Mouse (Mus musculus): ENCODE measurements around the gene Slc30a7. TPM values are rescaled to one million over a fixed set of nuclear protein-coding genes. Genes with fewer than 3 reads are reported as not detected.

The Slc30a7 gene
- polyA plus RNA-seq, 1 experiment from 2014 or later = 19.5 TPM

DNA sequence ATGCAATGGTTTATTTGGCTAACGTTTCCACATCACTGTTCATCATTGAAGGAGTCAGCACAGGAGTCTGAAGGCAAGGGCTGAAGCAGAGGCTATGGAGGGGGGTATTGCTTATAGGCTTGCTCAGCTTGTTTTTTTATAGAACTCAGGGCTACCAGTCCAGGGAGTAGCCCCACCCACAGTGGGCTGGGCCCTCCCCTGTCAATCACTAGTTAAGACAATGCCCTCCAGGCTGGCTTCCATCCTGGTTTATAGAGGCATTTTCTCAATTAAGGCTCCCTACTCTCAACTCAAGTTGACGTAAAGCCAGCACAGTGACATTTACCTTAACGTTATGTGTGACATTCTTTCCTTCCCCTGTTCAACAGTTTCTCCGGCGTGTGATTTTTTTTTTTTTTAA is 17.5 kb upstream of the Slc30a7 start:
- peaks cover 27% of the 10 kb centered on the region for H3K36me3 ChIP-seq (replicated peaks; ENCODE audit: control insufficient read depth, insufficient read depth)
- ATAC-seq (ENCODE audit: low FRiP score) = no peak
- H3K27ac ChIP-seq = no peak overlapping the region
- H3K9me3 ChIP-seq (ENCODE audit: control insufficient read depth, low read length) = no peaks in the 10 kb centered on the region
- H3K4me2 ChIP-seq (replicated peaks) = no peak overlapping the region
- H3K4me3 ChIP-seq (replicated peaks; ENCODE audit: low read length) = no peak overlapping the region
- H3K9ac ChIP-seq = no peak overlapping the region
- WGBS = 84% methylated on average over 5 of the region's 5 CpGs
- H3K4me1 ChIP-seq (replicated peaks; ENCODE audit: control insufficient read depth, insufficient read depth, low read length) = no peaks in the 10 kb centered on the region
- DNase-seq (ENCODE audit: low spot score) = no peak
- H3K27me3 ChIP-seq (ENCODE audit: control insufficient read depth, insufficient read depth, low read length) = no peaks in the 10 kb centered on the region

DNA sequence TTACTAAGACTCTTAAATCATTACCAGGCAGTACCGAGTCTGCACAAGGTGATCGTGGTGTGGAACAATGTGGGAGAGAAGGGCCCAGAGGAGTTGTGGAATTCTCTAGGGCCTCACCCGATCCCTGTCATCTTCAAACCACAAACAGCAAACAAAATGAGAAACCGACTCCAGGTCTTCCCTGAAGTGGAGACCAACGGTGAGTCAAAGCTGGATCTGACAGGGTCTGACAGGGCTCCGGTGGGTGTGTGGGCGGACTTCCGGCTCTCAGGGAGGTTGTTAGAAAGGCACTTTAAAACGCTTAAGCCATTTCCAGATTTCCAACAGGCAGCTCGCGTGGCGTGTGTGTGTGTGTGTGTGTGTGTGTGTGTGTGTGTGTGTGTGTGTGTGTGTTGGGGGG is 17.0 kb upstream of the Slc30a7 start:
- Histone ChIP-seq H3K36me3 (replicated peaks; ENCODE audit: control insufficient read depth, insufficient read depth) (peaks cover 27% of the 10 kb centered on the region), H3K4me3 (replicated peaks; ENCODE audit: low read length) (no peak overlapping the region), H3K27ac (no peak overlapping the region), H3K9me3 (ENCODE audit: control insufficient read depth, low read length) (no peaks in the 10 kb centered on the region), H3K27me3 (ENCODE audit: control insufficient read depth, insufficient read depth, low read length) (no peaks in the 10 kb centered on the region), H3K4me1 (replicated peaks; ENCODE audit: control insufficient read depth, insufficient read depth, low read length) (no peaks in the 10 kb centered on the region), H3K9ac (no peak overlapping the region), H3K4me2 (replicated peaks) (no peak overlapping the region)
- DNase-seq (ENCODE audit: low spot score) (no peak), ATAC-seq (ENCODE audit: low FRiP score) (no peak)
- WGBS = 93% methylated on average over 12 of the region's 12 CpGs

DNA sequence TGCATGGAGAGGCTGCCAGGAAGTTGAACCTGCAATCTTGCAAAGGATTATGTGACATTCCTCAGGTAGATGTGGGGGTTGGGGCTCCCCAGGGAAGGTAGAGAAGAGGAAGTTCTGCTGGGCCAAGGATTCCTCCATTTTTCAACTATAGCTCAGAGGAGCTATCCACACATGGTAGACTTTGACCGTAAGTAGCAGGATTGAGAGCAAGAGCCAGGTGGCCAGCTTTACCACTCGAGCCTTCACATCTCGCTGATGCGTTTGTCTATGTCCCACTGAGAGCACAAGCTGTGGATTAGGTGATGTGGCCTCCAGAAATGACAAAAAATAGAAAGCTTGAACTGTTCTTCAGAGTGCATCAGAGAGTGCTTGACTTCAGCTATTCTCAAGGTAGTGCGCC is 11.9 kb upstream of the Slc30a7 start:
- H3K9me3 ChIP-seq (ENCODE audit: control insufficient read depth, low read length) = no peaks in the 10 kb centered on the region
- H3K27me3 ChIP-seq (ENCODE audit: control insufficient read depth, insufficient read depth, low read length) = no peaks in the 10 kb centered on the region
- no peak overlapping the region for H3K9ac ChIP-seq
- WGBS = 94% methylated on average over 5 of the region's 5 CpGs
- H3K36me3 ChIP-seq (replicated peaks; ENCODE audit: control insufficient read depth, insufficient read depth) = no peaks in the 10 kb centered on the region
- H3K4me3 ChIP-seq (replicated peaks; ENCODE audit: low read length) = no peak overlapping the region
- H3K4me1 ChIP-seq (replicated peaks; ENCODE audit: control insufficient read depth, insufficient read depth, low read length) = no peaks in the 10 kb centered on the region
- no peak overlapping the region for H3K27ac ChIP-seq
- no peak for DNase-seq (ENCODE audit: low spot score)
- no peak for ATAC-seq (ENCODE audit: low FRiP score)
- no peak overlapping the region for H3K4me2 ChIP-seq (replicated peaks)

DNA sequence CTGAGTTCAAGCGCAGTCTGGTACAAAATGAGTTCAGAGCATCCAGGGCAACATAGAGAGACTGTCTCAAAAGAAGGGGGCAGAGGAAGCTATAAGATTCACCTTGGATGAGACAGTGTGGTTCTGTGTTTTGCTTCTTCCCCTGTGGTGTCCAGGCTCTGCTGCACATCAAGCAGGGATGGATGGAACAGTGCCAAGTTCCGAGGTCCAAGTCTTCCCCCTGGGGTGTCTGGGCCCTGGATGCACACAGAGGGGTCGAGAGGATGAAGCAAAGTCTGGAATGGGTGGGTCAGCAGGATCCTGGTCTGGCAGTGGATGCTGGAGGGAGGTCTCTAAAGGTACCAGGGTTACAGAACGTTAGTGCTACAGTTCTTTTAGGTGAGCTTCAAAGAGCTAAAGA is 11.4 kb upstream of the Slc30a7 start:
- Histone ChIP-seq H3K4me2 (replicated peaks) (no peak overlapping the region), H3K27ac (no peak overlapping the region), H3K27me3 (ENCODE audit: control insufficient read depth, insufficient read depth, low read length) (no peaks in the 10 kb centered on the region), H3K4me1 (replicated peaks; ENCODE audit: control insufficient read depth, insufficient read depth, low read length) (no peaks in the 10 kb centered on the region), H3K9ac (no peak overlapping the region), H3K4me3 (replicated peaks; ENCODE audit: low read length) (no peak overlapping the region), H3K9me3 (ENCODE audit: control insufficient read depth, low read length) (no peaks in the 10 kb centered on the region), H3K36me3 (replicated peaks; ENCODE audit: control insufficient read depth, insufficient read depth) (no peaks in the 10 kb centered on the region)
- no peak for ATAC-seq (ENCODE audit: low FRiP score)
- WGBS = 70% methylated on average over 4 of the region's 4 CpGs
- no peak for DNase-seq (ENCODE audit: low spot score)

DNA sequence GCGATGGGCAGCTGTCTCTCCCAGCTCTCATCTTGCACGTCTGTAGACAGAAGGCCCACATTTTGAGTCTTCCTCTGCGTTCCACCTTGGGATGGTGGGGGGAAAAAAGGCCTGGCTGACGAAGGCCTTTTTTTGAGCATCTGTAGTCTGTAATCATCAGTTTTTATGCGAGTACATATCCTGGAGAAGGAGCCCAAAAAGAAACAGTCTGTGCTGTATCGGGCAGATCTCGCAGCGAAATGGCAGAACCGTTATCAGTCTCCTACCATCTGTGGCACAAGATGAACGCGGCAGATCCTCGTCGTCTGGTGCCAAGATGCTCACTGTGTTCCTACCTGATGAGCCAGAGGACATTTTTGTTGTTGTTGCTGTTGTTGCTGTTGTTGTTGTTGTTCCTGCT is 8.9 kb upstream of the Slc30a7 start:
- no peaks in the 10 kb centered on the region for H3K9me3 ChIP-seq (ENCODE audit: control insufficient read depth, low read length)
- ATAC-seq (ENCODE audit: low FRiP score) (no peak), DNase-seq (ENCODE audit: low spot score) (no peak)
- H3K4me1 ChIP-seq (replicated peaks; ENCODE audit: control insufficient read depth, insufficient read depth, low read length) = no peaks in the 10 kb centered on the region
- 89% methylated on average over 13 of the region's 13 CpGs for WGBS
- H3K27ac ChIP-seq = no peak overlapping the region
- no peaks in the 10 kb centered on the region; the same call in 1 of the 2 replicates for H3K36me3 ChIP-seq (replicated peaks; ENCODE audit: control insufficient read depth, insufficient read depth)
- no peak overlapping the region for H3K4me2 ChIP-seq (replicated peaks)
- H3K27me3 ChIP-seq (ENCODE audit: control insufficient read depth, insufficient read depth, low read length) = no peaks in the 10 kb centered on the region
- no peak overlapping the region for H3K9ac ChIP-seq
- no peak overlapping the region for H3K4me3 ChIP-seq (replicated peaks; ENCODE audit: low read length)

DNA sequence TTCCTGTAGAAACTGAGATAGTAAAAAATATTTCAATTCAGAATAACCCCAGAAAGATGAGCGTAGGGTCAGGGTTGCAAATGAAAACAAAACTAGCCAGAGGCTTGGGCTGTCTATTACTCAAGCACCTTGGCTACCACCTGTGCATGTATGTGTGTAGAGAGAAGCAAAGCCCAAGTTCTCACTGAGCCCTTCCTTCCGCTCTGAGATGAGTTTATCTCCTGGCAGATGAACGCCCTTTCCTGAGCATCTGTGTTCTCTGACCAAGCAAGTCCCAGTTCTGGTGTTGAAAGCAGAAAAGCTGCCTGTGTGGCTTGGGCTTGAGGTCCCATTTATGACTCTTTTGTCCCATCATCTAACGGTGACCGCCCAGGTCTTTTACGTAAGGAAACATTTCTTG is 7.7 kb upstream of the Slc30a7 start:
- no peak overlapping the region for H3K4me3 ChIP-seq (replicated peaks; ENCODE audit: low read length)
- no peaks in the 10 kb centered on the region; the same call in 1 of the 2 replicates for H3K36me3 ChIP-seq (replicated peaks; ENCODE audit: control insufficient read depth, insufficient read depth)
- no peak for DNase-seq (ENCODE audit: low spot score)
- H3K4me2 ChIP-seq (replicated peaks) = no peak overlapping the region
- 94% methylated on average over 6 of the region's 6 CpGs for WGBS
- no peaks in the 10 kb centered on the region for H3K9me3 ChIP-seq (ENCODE audit: control insufficient read depth, low read length)
- H3K27me3 ChIP-seq (ENCODE audit: control insufficient read depth, insufficient read depth, low read length) = no peaks in the 10 kb centered on the region
- H3K9ac ChIP-seq = no peak overlapping the region
- ATAC-seq (ENCODE audit: low FRiP score) = no peak
- H3K27ac ChIP-seq = no peak overlapping the region
- H3K4me1 ChIP-seq (replicated peaks; ENCODE audit: control insufficient read depth, insufficient read depth, low read length) = peaks cover 1% of the 10 kb centered on the region

DNA sequence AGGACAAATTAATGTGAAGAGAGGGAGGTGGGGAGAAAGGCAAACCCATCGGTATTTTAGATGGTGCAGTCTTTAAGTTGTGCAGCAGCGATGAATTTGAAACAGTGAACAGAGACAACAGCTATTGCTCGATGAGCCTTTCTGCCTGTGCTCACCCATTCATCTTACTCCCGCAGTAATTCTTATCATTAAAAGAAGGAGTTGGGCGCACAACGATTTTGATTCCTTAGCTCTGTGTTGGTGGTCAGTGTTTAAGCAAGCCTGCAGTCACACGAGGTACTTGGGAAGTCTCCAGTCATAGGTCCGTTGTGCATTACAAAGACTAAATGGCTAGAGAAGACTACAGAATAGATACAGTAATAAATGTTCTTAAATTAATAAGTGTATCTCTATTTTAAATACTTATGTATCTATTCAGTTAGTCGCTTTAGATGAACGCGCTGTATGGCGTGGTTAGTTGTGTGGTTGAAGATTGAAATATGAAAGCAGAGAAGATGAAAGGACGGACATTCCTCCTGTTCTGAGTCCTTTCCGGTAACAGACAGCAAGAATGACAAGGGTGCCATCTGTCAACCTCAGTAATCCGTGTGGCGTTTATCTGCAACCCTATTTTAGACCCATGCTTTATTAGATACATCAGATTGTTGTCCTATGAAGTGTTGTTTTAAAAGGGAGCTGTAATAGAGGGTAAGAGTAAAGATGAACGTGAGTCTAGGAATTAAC is 2.6 kb upstream of the Slc30a7 start:
- peak overlapping the region; percentile 89 for H3K4me3 ChIP-seq (replicated peaks; ENCODE audit: low read length)
- H3K4me1 ChIP-seq (replicated peaks; ENCODE audit: control insufficient read depth, insufficient read depth, low read length) = peaks cover 29% of the 10 kb centered on the region
- H3K9ac ChIP-seq = peak overlapping the region; percentile 96; the same call in 1 of the 2 replicates
- ATAC-seq (ENCODE audit: low FRiP score) = no peak
- DNase-seq (ENCODE audit: low spot score) = no peak
- WGBS = 80% methylated on average over 17 of the region's 17 CpGs
- H3K27me3 ChIP-seq (ENCODE audit: control insufficient read depth, insufficient read depth, low read length) = no peaks in the 10 kb centered on the region
- H3K9me3 ChIP-seq (ENCODE audit: control insufficient read depth, low read length) = no peaks in the 10 kb centered on the region
- H3K27ac ChIP-seq = no peak overlapping the region
- peaks cover 5% of the 10 kb centered on the region; the same call in 1 of the 2 replicates for H3K36me3 ChIP-seq (replicated peaks; ENCODE audit: control insufficient read depth, insufficient read depth)
- H3K4me2 ChIP-seq (replicated peaks) = peak overlapping the region; percentile 71

DNA sequence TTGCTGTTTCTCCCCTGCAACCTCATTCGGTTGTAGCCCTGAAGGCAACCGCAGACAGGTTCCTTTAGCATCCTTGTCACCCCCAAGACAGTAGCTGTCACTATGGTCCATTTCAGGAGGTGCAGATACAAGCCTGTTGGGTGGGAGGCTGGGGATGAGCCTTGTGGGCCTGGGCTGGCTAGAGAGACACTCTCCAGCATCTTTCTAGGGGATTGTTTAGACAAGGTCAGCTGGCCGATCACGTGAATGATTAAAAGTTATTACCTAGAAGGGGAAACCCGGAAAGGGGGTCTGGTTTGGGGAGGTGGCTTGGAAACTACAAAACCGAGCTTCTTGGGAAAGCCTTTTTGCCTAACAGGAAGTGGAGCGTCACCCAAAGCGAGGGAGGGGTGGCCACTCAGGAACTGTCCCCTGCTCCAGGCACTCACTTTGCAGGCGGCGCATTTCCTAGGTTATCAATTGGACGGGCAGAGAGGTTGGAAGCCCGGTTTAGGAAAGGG is 785 bp upstream of the Slc30a7 start:
- peak overlapping the region; percentile 87 for H3K27ac ChIP-seq
- peak overlapping the region; percentile 89 for H3K4me3 ChIP-seq (replicated peaks; ENCODE audit: low read length)
- ATAC-seq (ENCODE audit: low FRiP score) = peak; percentile 80
- peaks cover 9% of the 10 kb centered on the region for H3K36me3 ChIP-seq (replicated peaks; ENCODE audit: control insufficient read depth, insufficient read depth)
- no peaks in the 10 kb centered on the region for H3K27me3 ChIP-seq (ENCODE audit: control insufficient read depth, insufficient read depth, low read length)
- H3K4me1 ChIP-seq (replicated peaks; ENCODE audit: control insufficient read depth, insufficient read depth, low read length) = peaks cover 29% of the 10 kb centered on the region
- DNase-seq (ENCODE audit: low spot score) = peak; percentile 80
- peak overlapping the region; percentile 96 for H3K9ac ChIP-seq
- WGBS = under 1% methylated on average over 12 of the region's 12 CpGs
- peak overlapping the region; percentile 71 for H3K4me2 ChIP-seq (replicated peaks)
- no peaks in the 10 kb centered on the region for H3K9me3 ChIP-seq (ENCODE audit: control insufficient read depth, low read length)

DNA sequence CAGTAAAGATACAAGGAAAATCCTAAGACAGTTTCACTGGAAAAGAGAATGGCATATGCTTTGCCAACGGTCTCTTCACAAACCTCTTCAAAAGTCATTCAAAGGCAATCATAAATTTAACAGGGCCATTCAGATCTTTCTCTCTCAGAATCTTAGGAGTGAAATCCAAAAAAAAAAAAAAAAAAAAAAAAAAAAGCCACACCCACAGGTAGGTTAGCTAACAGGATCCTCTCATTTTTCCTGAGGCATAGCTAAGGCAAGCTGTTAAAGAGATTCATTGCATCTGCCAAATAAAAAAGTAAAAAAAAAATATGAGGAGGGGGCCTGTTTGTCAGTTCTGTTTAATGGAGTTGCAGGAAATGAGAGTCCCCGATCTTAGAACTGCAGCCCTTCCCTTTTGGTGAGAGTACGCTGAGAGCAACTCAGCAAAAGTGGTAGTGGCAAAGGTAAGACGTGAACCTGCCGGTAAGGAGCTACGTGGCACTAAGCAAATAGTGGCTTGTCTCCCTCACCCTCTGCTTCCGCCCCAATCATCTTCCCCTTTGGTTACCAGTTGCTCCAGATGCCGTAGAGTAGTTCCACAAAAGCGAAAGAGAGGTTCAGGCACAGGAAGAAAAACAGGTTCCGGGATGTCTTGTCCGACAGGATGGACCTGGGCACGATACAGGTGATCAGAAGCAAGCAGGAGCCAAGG is 775 bp downstream of the Slc30a7 start:
- H3K4me2 ChIP-seq (replicated peaks) = peak overlapping the region; percentile 71

More for the DNA sequence above, 775 bp downstream of the Slc30a7 start:
- ATAC-seq (ENCODE audit: low FRiP score) (peak; percentile 5; the same call in 1 of the 2 replicates), DNase-seq (ENCODE audit: low spot score) (peak; percentile 28)
- Histone ChIP-seq H3K4me1 (replicated peaks; ENCODE audit: control insufficient read depth, insufficient read depth, low read length) (peaks cover 29% of the 10 kb centered on the region), H3K27ac (peak overlapping the region; percentile 87), H3K9me3 (ENCODE audit: control insufficient read depth, low read length) (no peaks in the 10 kb centered on the region), H3K9ac (peak overlapping the region; percentile 96), H3K27me3 (ENCODE audit: control insufficient read depth, insufficient read depth, low read length) (no peaks in the 10 kb centered on the region), H3K4me3 (replicated peaks; ENCODE audit: low read length) (peak overlapping the region; percentile 89), H3K36me3 (replicated peaks; ENCODE audit: control insufficient read depth, insufficient read depth) (peaks cover 16% of the 10 kb centered on the region)
- 9% methylated on average over 12 of the region's 12 CpGs for WGBS
